Mouse (Mus musculus): ENCODE measurements around the gene Pla2g5.

Gene Pla2g5

DNA sequence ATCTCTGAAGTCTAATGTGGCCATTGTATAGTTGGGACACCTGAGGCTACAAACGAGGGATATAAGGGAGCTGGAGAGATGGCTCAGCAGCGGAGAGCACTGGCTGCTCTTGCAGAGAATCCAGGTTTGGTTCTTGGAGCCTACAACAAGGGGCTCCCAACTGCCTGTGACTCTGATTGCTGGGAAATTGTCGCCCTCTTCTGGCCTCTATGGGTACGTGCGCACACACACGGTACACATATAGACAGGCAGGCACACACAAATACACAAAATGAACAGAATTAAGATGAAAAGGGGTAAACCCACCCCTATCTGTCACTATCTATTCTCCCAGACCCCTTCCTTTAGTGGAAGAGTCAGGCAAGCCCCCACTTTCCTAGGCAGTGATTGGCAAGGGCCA, 110.7 kb downstream of the Pla2g5 start:
- DNase-seq (ENCODE audit: extremely low read depth, low read depth) = no peak

Data from MEL-GATA-1-ER (cell line).